Mouse (Mus musculus) gastrocnemius, adult 18-20 months (tissue): Measurements from ENCODE around the gene A830005F24Rik. TPM values are rescaled to one million over a fixed set of nuclear protein-coding genes. Genes with fewer than 3 reads are reported as not detected.

Experiments used
- DNase-seq: peaks from one replicate; pipeline ENCODE4 v3.0.0; 2021; ENCODE audit warnings: low spot score
- microRNA-seq: library from miRNA; unstranded; fragments of <30 nt; microRNA quantifications from one replicate; pipeline ENCODE4 v1.2.0, GENCODE M21; 2021
- total RNA-seq, 2 experiments: library from RNA; stranded (reverse); gene quantifications; 2 replicates each; pipeline ENCODE4 v1.2.3; 2021

A830005F24Rik gene
- total RNA-seq, 2 experiments from 2014 or later: 0.31 to 0.41 TPM

GRCm38 (mm10) chr13:48544867-48545266, 31.5 kb downstream of the A830005F24Rik start:
- DNase-seq: no peak

GRCm38 (mm10) chr13:48545476-48546281, 32.3 kb downstream of the A830005F24Rik start:
- DNase-seq: peak; percentile 97

GRCm38 (mm10) chr13:48546330-48546917, 33.1 kb downstream of the A830005F24Rik start:
- DNase-seq: peak; percentile 100

GRCm38 (mm10) chr13:48547623-48548022, 34.3 kb downstream of the A830005F24Rik start:
- DNase-seq: no peak

- DNase-seq: no peak
These were observed 34.9 kb downstream of the A830005F24Rik start for GRCm38 (mm10) chr13:48548296-48548695.

GRCm38 (mm10) chr13:48552181-48553090, 39.1 kb downstream of the A830005F24Rik start:
- DNase-seq: peak; percentile 94

GRCm38 (mm10) chr13:48553511-48553910, 40.1 kb downstream of the A830005F24Rik start:
- no peak for DNase-seq

- no peak for DNase-seq
These were observed 41.2 kb downstream of the A830005F24Rik start for GRCm38 (mm10) chr13:48554552-48554951.

- DNase-seq: no peak
These were observed 42.6 kb downstream of the A830005F24Rik start for GRCm38 (mm10) chr13:48555976-48556375.

- DNase-seq: no peak
These were observed 48.1 kb downstream of the A830005F24Rik start for GRCm38 (mm10) chr13:48561481-48561880.

- peak; percentile 23 for DNase-seq
These were observed 49.0 kb downstream of the A830005F24Rik start for GRCm38 (mm10) chr13:48562336-48562735.

Small RNA genes within 50 kb of the gene (microRNA-seq; reads per million reads assigned to microRNA genes)
- not detected for gene Gm24111
- 300 reads per million, percentile 70 among the genes with 10 or more reads in this experiment for gene Mirlet7a-1
- 23,979 reads per million, percentile 96 among the genes with 10 or more reads in this experiment for gene Mirlet7d
- gene Mirlet7f-1: not detected

Other genes with a start within 250 kb of the A830005F24Rik start
- 1 to 10 TPM; 3.1 to 4.0 TPM for gene Zfp169, start 119 bp upstream of the A830005F24Rik start, total RNA-seq
- 1 to 10 TPM; 3.7 to 3.8 TPM for gene Ptpdc1, start 112.1 kb downstream of the A830005F24Rik start, total RNA-seq
- not detected for gene Barx1, start 149.4 kb downstream of the A830005F24Rik start, total RNA-seq